Mouse (Mus musculus) myocyte (in vitro differentiated cells): ENCODE data around the gene Slx1b. TPM values are rescaled to one million over a fixed set of nuclear protein-coding genes. Genes with fewer than 3 reads are reported as not detected.

ENCODE experiments used
- H3K27me3 ChIP-seq: one replicate; pipeline ENCODE4 v1.6.1; 2011; ENCODE audit not compliant: control insufficient read depth, insufficient read depth, insufficient read length
- H3K36me3 ChIP-seq: one replicate; pipeline ENCODE4 v1.6.1; 2011; ENCODE audit not compliant: control insufficient read depth, insufficient read depth
- H3K4me2 ChIP-seq: one replicate; pipeline ENCODE4 v1.6.1; 2011; ENCODE audit warnings: low read depth, control low read depth
- H3K4me3 ChIP-seq: one replicate; pipeline ENCODE4 v1.5.1; 2011; ENCODE audit warnings: mild to moderate bottlenecking, control low read depth, moderate library complexity
- H3K79me2 ChIP-seq: one replicate; pipeline ENCODE4 v1.6.1; 2011; ENCODE audit not compliant: control insufficient read depth, insufficient read depth
- H3ac ChIP-seq: one replicate; pipeline ENCODE4 v1.6.1; 2011; ENCODE audit not compliant: control insufficient read depth, insufficient read length
- CEBPB ChIP-seq: IDR thresholded peaks from 2 replicates; pipeline ENCODE4 v1.6.1; 2011; ENCODE audit warnings: mild to moderate bottlenecking, moderate library complexity; ENCODE audit not compliant: poor library complexity, insufficient read depth, severe bottlenecking
- E2F4 ChIP-seq: IDR thresholded peaks from one replicate; pipeline ENCODE4 v1.6.1; 2011; ENCODE audit warnings: mild to moderate bottlenecking, control low read depth, moderate library complexity; ENCODE audit not compliant: insufficient read depth
- MAX ChIP-seq: IDR thresholded peaks from one replicate; pipeline ENCODE4 v1.6.1; 2011; ENCODE audit warnings: low read depth, mild to moderate bottlenecking, control low read depth
- MYOD1 ChIP-seq, 3 experiments: IDR thresholded peaks; one replicate each; pipeline ENCODE4 v1.6.1; 2011; ENCODE audit warnings: control low read depth in 2 of 3, low read depth in 2 of 3, mild to moderate bottlenecking in 2 of 3, moderate library complexity in 1 of 3; ENCODE audit not compliant: insufficient read length in 2 of 3, control insufficient read depth in 1 of 3
- MYOG ChIP-seq, 3 experiments: IDR thresholded peaks; one replicate each; pipeline ENCODE4 v1.6.1; 2011; ENCODE audit warnings: control low read depth in 2 of 3, low read depth in 2 of 3, mild to moderate bottlenecking in 2 of 3; ENCODE audit not compliant: insufficient read length in 2 of 3, control insufficient read depth in 1 of 3, insufficient read depth in 1 of 3
- POLR2A ChIP-seq: IDR thresholded peaks from one replicate; pipeline ENCODE4 v1.6.1; 2011; ENCODE audit warnings: low read depth, mild to moderate bottlenecking, control low read depth, moderate library complexity; ENCODE audit not compliant: insufficient read length
- POLR2AphosphoS2 ChIP-seq: IDR thresholded peaks from one replicate; pipeline ENCODE4 v1.6.1; 2011; ENCODE audit warnings: low read depth, control low read depth; ENCODE audit not compliant: insufficient read length
- REST ChIP-seq: IDR thresholded peaks from one replicate; pipeline ENCODE4 v1.6.1; 2011; ENCODE audit warnings: mild to moderate bottlenecking, control low read depth, moderate library complexity; ENCODE audit not compliant: insufficient read depth, insufficient read length
- SRF ChIP-seq: IDR thresholded peaks from one replicate; pipeline ENCODE4 v1.6.1; 2011; ENCODE audit warnings: low read depth; ENCODE audit not compliant: control insufficient read depth, insufficient read length
- TCF12 ChIP-seq: IDR thresholded peaks from one replicate; pipeline ENCODE4 v1.6.1; 2011; ENCODE audit warnings: mild to moderate bottlenecking, control low read depth; ENCODE audit not compliant: poor library complexity, insufficient read depth, severe bottlenecking
- TCF3 ChIP-seq: IDR thresholded peaks from one replicate; pipeline ENCODE4 v1.6.1; 2011; ENCODE audit warnings: low read depth, control low read depth; ENCODE audit not compliant: insufficient read length
- USF1 ChIP-seq: IDR thresholded peaks from one replicate; pipeline ENCODE4 v1.6.1; 2011; ENCODE audit warnings: low read depth, mild to moderate bottlenecking, control low read depth, moderate library complexity
- polyA plus RNA-seq: library from polyadenylated mRNA; unstranded; fragments of >200 nt; fragmentation: generic; extraction: Trizol; gene quantifications from one replicate; pipeline ENCODE4 v1.2.1, GENCODE M21; 2012; ENCODE audit warnings: missing spikeins

The Slx1b gene
- polyA plus RNA-seq, 1 experiment: 5.8 TPM

- Histone ChIP-seq H3K27me3 (peaks cover 16% of the 10 kb centered on the region), H3ac (no peak overlapping the region), H3K79me2 (no peaks in the 10 kb centered on the region), H3K4me3 (no peak overlapping the region), H3K4me2 (no peak overlapping the region), H3K36me3 (no peaks in the 10 kb centered on the region)
- no peak for TF ChIP-seq USF1
- TF ChIP-seq MAX: no peak
- no peak for TF ChIP-seq TCF12
- TF ChIP-seq MYOG (IDR thresholded peaks at IDR 0.05; ENCODE audit: control insufficient read depth in 1 of 3, insufficient read depth in 1 of 3, insufficient read length in 2 of 3, low read depth in 2 of 3): no peak
- no peak for TF ChIP-seq E2F4
- no peak for TF ChIP-seq POLR2A
- no peak for TF ChIP-seq SRF
- no peak for TF ChIP-seq REST
- TF ChIP-seq CEBPB: no peak
- no peak for TF ChIP-seq MYOD1 (IDR thresholded peaks at IDR 0.05; ENCODE audit: control insufficient read depth in 1 of 3, insufficient read length in 2 of 3, low read depth in 2 of 3)
- no peak for TF ChIP-seq TCF3
- TF ChIP-seq POLR2AphosphoS2: no peak
Observed at GRCm38 (mm10) chr7:126718787-126719337, 23.3 kb upstream of the Slx1b start.

- H3ac ChIP-seq: no peak overlapping the region
- H3K79me2 ChIP-seq: no peaks in the 10 kb centered on the region
- TF ChIP-seq CEBPB (no peak), REST (no peak), POLR2AphosphoS2 (no peak), SRF (no peak), MAX (no peak)
- no peak overlapping the region for H3K4me2 ChIP-seq
- H3K27me3 ChIP-seq: peaks cover 19% of the 10 kb centered on the region
- no peak overlapping the region for H3K4me3 ChIP-seq
- H3K36me3 ChIP-seq: no peaks in the 10 kb centered on the region
Observed at GRCm38 (mm10) chr7:126717566-126717965, 22.0 kb upstream of the Slx1b start.

GRCm38 (mm10) chr7:126715679-126716078 lies 20.1 kb upstream of the Slx1b start:
- Histone ChIP-seq H3K4me2 (no peak overlapping the region), H3K27me3 (peaks cover 19% of the 10 kb centered on the region), H3K79me2 (no peaks in the 10 kb centered on the region), H3K36me3 (no peaks in the 10 kb centered on the region), H3K4me3 (no peak overlapping the region), H3ac (no peak overlapping the region)
- TF ChIP-seq MAX (no peak), POLR2A (no peak), TCF12 (no peak), MYOD1 (IDR thresholded peaks at IDR 0.05; ENCODE audit: control insufficient read depth in 1 of 3, insufficient read length in 2 of 3, low read depth in 2 of 3) (no peak), CEBPB (no peak), E2F4 (no peak), POLR2AphosphoS2 (no peak), MYOG (IDR thresholded peaks at IDR 0.05; ENCODE audit: control insufficient read depth in 1 of 3, insufficient read depth in 1 of 3, insufficient read length in 2 of 3, low read depth in 2 of 3) (no peak), REST (no peak), SRF (no peak), USF1 (no peak), TCF3 (no peak)

- Histone ChIP-seq H3K4me2 (no peak overlapping the region), H3K79me2 (no peaks in the 10 kb centered on the region), H3ac (no peak overlapping the region), H3K27me3 (peaks cover 40% of the 10 kb centered on the region), H3K36me3 (no peaks in the 10 kb centered on the region), H3K4me3 (no peak overlapping the region)
- TF ChIP-seq MAX (no peak), TCF12 (no peak), MYOD1 (IDR thresholded peaks at IDR 0.05; ENCODE audit: control insufficient read depth in 1 of 3, insufficient read length in 2 of 3, low read depth in 2 of 3) (no peak), POLR2AphosphoS2 (no peak), CEBPB (no peak), TCF3 (no peak), SRF (no peak), E2F4 (no peak), REST (no peak), POLR2A (no peak), MYOG (IDR thresholded peaks at IDR 0.05; ENCODE audit: control insufficient read depth in 1 of 3, insufficient read depth in 1 of 3, insufficient read length in 2 of 3, low read depth in 2 of 3) (no peak), USF1 (no peak)
Observed at GRCm38 (mm10) chr7:126711910-126712309, 16.3 kb upstream of the Slx1b start.

- Histone ChIP-seq H3K27me3 (peaks cover 27% of the 10 kb centered on the region), H3K79me2 (no peaks in the 10 kb centered on the region), H3K4me3 (no peak overlapping the region), H3K4me2 (no peak overlapping the region), H3ac (no peak overlapping the region), H3K36me3 (no peaks in the 10 kb centered on the region)
- TF ChIP-seq USF1 (no peak), REST (no peak), MYOD1 (IDR thresholded peaks at IDR 0.05; ENCODE audit: control insufficient read depth in 1 of 3, insufficient read length in 2 of 3, low read depth in 2 of 3) (no peak), POLR2AphosphoS2 (no peak), POLR2A (no peak), MAX (no peak), SRF (no peak)
Observed at GRCm38 (mm10) chr7:126710266-126710665, 14.7 kb upstream of the Slx1b start.
